Mouse (Mus musculus) lung, adult 2 months (tissue): ENCODE data around the gene Ptprn. TPM values are rescaled to one million over a fixed set of nuclear protein-coding genes. Genes with fewer than 3 reads are reported as not detected.

Experiments
- DNase-seq: peaks from one replicate; pipeline ENCODE4 v3.0.0; 2022
- H3K4me1 ChIP-seq: fragments of 200-500 bp; 2 replicates; pipeline ENCODE4 v1.6.1; 2011; ENCODE audit warnings: low read length; ENCODE audit not compliant: control insufficient read depth, insufficient read depth
- H3K4me3 ChIP-seq: fragments of 200-500 bp; replicated peaks from 2 replicates; pipeline ENCODE3; 2011; ENCODE audit warnings: low read depth, mild to moderate bottlenecking, control low read depth, low read length; ENCODE audit errors: extremely low read depth
- CTCF ChIP-seq: fragments of 200-500 bp; IDR thresholded peaks from 2 replicates; pipeline ENCODE4 v1.5.1; 2011; ENCODE audit warnings: mild to moderate bottlenecking, low read length, control low read depth; ENCODE audit not compliant: insufficient read depth
- POLR2A ChIP-seq: fragments of 200-500 bp; IDR thresholded peaks from 2 replicates; pipeline ENCODE4 v1.6.1; 2011; ENCODE audit warnings: low read depth, mild to moderate bottlenecking, control low read depth, low read length, borderline replicate concordance; ENCODE audit errors: extremely low read depth
- WGBS: fragments of 180-500 bp; shearing (Covaris S2); methylation state at CpG from one replicate; pipeline ENCODE4 v1.1.7; 2018; 5-methylcytosine and 5-hydroxymethylcytosine counted together
- polyA plus RNA-seq: library from polyadenylated mRNA; depleted of rRNA; stranded (reverse); fragments of >200 nt; gene quantifications from 2 replicates; pipeline ENCODE4 v1.2.3, GENCODE M21; 2012

The Ptprn gene
- polyA plus RNA-seq, 1 experiment: 2.1 TPM

DNA sequence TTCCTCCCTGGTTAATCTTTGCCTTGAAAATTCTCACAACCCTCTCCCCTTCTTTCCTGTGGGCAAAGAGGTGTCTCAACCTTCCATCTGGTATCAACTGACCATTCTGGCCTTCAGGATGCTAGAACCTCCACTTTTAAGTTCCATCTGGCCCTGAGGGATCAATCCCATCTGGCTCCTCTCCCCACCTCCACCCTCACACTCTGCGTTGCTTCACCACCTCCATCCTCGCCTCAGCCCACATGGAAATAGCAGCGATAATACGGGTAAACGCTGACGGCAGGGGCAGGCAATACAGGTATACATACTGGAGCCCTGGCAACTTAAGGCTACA is 46.4 kb downstream of the Ptprn start:
- WGBS: 1% methylated on average over 6 of the region's 6 CpGs

DNA sequence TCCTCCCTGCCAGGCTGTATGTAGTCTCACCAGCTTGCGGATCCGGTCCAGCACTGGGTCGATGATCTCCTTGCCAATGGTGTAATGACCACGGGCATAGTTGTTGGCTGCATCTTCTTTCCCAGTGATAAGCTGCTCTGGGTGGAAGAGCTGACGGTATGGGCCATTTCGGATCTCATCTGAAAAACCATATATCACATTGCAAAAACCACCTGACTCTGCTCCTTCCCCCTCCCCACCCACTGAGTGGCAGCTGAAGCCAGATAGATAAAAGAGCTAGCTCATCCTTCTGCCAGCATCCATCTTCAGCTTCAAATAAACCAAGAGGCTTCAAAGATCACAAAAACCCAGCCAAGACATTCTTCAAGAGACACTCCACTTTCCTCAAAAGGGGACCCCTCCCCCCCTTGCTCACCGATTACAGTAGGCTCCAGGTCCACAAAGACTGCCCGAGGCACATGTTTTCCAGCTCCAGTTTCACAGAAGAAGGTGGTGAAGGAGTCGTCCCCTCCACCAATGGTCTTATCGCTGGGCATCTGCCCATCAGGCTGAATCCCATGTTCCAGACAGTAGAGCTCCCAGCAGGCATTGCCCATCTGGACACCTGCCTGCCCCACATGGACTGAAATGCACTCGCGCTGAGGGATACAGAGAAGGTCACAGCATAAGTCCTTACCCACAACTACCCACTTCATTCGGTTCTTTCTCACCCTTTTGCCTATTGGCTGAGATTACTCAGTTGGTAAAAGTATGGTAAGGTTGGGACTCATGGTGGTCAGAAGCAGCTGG is 47.3 kb downstream of the Ptprn start:
- Histone ChIP-seq H3K4me1 (peaks cover 4% of the 10 kb centered on the region; the same call in 1 of the 2 replicates), H3K4me3 (no peak overlapping the region)
- no peak for TF ChIP-seq POLR2A
- TF ChIP-seq CTCF: no peak
- DNase-seq: no peak
- 61% methylated on average over 13 of the region's 13 CpGs for WGBS

More for the DNA sequence above, 46.4 kb downstream of the Ptprn start:
- no peak for DNase-seq
- H3K4me1 ChIP-seq: peaks cover 4% of the 10 kb centered on the region; the same call in 1 of the 2 replicates
- TF ChIP-seq CTCF (no peak), POLR2A (no peak)
- peak overlapping the region; percentile 69 for H3K4me3 ChIP-seq

DNA sequence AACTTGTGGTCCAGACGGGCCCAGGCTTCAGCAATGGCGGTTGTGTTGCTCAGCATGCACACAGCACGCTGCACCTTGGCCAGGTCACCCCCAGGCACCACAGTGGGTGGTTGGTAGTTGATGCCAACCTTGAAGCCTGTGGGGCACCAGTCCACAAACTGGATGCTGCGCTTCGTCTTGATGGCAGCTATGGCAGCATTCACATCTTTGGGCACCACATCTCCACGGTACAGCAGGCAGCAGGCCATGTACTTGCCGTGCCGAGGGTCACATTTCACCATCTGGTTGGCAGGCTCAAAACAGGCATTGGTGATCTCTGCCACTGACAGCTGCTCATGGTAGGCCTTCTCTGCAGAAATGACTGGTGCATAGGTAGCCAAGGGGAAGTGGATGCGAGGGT is 48.5 kb downstream of the Ptprn start:
- peak; percentile 20; the same call in 1 of the 2 replicates for TF ChIP-seq POLR2A
- TF ChIP-seq CTCF: no peak
- no peak overlapping the region for H3K4me3 ChIP-seq
- DNase-seq: no peak
- 88% methylated on average over 9 of the region's 9 CpGs for WGBS
- peaks cover 11% of the 10 kb centered on the region for H3K4me1 ChIP-seq

DNA sequence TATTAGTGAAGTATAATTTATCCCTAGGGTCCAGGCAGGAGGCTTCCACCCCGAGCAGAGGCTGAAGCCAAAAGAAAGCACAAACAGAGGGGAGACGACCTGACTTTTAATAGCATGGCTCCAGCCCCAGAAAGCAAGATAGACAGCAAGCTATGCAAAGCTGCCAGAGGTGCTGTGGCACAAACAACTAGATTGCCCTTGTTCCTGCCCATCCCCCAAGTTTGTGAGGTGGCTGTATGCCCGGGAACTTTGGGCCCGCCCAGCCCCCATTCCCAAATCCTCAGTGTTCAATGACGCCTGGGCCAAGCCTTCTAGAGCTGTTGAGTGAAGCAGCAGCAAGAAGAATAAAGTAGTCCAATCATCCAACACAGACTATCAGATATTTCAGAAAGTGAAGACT is 49.4 kb downstream of the Ptprn start:
- WGBS: 52% methylated on average over 5 of the region's 5 CpGs
- Histone ChIP-seq H3K4me1 (peaks cover 15% of the 10 kb centered on the region), H3K4me3 (no peak overlapping the region)
- no peak for DNase-seq
- no peak for TF ChIP-seq POLR2A
- no peak for TF ChIP-seq CTCF

DNA sequence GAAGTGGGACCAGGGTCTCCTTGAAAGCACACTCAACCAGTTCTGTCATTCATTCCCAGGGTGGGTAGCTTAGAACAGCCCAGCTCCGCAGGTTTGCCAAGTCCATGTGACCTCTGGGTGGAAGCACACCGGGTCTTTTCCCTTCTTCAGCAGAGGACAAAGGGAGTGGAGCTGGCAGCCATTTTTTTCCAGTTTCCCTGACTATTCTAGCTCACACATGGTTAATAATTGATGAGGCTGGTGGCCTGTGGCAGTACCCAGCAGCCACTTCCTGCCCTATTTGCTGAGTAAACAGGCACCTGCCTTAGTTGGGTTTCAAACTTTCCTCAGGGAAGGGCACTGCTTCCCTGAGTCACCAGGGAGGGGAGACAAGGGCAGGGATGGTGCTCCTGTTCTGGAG is 49.9 kb downstream of the Ptprn start:
- peaks cover 13% of the 10 kb centered on the region for H3K4me1 ChIP-seq
- WGBS: 58% methylated on average over 2 of the region's 2 CpGs
- no peak for DNase-seq
- TF ChIP-seq CTCF: no peak
- no peak for TF ChIP-seq POLR2A
- no peak overlapping the region for H3K4me3 ChIP-seq

DNA sequence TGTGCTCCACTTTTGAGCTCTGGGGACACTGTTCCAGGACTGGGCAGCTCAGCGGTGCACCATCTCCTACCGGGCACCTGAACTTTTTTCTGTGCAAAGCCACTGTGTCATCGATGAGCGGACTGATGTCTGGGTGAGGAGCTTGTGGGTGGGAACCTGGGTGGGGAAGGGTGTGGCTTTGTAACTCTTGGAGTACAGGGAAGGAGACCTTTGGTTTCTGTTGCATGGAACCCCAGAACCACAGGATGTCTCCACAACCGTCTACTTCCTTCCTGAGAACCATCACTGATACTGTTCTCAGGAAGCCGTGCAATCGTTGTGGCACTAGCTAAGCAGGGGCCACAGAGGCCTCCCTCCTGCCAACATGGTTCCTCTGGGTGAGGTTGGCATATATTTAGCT is 51.2 kb downstream of the Ptprn start:
- WGBS: 64% methylated on average over 7 of the region's 7 CpGs
- DNase-seq: no peak
- Histone ChIP-seq H3K4me1 (peaks cover 16% of the 10 kb centered on the region), H3K4me3 (no peak overlapping the region)
- TF ChIP-seq CTCF (no peak), POLR2A (no peak)

DNA sequence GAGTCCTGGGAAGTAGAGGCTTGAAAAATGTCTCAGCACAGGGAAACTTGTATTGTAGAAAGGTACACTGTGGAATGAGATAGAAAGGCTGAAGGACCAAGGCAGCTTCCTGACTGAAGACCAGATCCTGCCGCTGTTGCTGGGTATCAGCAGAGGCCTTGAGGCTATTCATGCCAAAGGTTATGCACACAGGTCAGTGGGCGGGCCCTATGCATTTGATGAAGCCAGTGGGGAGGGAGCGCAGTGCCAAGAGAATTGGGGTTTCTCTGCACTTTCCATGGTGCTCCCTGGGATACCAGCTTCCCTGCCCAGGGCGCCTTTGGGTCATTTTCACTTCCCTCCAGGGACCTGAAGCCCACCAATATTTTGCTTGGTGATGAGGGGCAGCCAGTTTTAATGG is 51.8 kb downstream of the Ptprn start:
- no peak for TF ChIP-seq POLR2A
- TF ChIP-seq CTCF: no peak
- Histone ChIP-seq H3K4me1 (peaks cover 16% of the 10 kb centered on the region), H3K4me3 (no peak overlapping the region)
- no peak for DNase-seq
- WGBS: 75% methylated on average over 4 of the region's 4 CpGs

DNA sequence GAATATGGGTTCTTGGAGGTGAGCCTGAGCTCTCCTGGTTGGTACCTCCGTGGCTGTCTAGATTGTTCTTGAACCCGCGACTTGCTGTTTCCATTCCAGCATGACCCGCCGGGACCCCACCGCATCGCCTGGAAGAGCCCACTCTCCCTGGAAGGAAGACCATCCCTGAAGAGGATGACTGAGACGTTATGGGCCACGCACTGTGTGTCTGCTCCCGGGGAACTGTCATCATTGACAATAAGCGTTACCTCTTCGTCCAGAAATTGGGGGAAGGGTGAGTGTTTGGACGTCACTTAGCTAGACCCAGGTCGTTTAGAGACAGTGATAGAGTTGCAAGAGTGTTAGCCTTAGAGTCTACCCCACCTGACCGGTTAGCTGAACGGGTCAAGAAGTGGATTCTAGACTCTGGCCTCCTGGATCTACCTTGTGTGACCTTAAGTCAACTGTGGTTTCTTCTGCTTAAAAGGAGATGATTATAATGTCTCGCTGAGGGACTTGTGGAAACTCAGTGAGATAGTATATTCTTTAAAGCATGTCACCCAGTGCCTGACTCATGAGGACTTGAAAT is 53.1 kb downstream of the Ptprn start:
- no peak for TF ChIP-seq CTCF
- no peak for TF ChIP-seq POLR2A
- H3K4me1 ChIP-seq: peaks cover 13% of the 10 kb centered on the region
- 9% methylated on average over 17 of the region's 17 CpGs for WGBS
- no peak for DNase-seq
- H3K4me3 ChIP-seq: peak overlapping the region; percentile 92

DNA sequence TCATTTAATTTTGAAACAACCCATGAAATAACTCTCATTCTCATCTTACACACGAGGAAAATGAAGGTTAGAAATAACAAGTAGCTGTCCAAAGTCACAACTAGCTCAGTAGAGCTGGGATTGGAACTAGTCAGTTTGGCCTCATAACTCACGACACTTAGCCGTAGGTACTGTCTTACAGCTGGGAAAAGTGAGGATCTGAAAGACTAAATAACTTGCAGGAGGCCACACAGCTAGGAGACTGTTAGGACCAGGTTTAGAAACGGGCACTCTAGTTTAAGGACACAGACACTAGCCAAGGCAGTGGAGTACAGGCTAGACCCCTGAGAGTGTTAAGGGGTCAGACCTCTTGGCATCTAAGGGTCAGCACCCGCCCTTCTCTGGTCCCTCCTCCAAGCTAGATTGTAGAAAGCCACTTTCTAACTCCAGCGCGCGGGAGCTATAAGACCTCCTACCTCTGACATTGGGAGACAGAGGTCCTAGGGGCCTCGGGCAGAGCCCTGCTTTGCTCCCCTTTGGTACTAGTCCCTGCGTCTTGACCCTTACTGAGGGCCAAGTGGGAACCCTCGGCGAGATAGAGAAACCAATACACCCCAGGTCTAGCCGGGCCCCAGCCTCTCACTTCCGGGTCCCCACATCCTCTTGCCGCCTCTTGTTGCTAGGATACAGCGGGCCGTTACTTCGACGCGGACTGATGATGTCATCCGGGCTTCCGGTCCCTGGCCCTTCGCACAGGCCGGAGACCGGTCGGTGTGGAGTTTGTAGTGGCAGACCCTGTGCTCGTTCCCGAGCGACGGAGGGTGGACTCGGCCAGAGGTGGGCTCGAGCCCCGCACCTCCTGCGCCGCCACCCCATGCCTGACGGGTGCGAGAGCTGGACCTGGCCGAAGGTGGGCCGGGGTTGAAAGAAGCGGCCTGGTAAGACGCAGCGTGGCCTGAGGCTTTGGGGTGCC is 53.9 kb downstream of the Ptprn start, which contains the start of the genes Glb1l and Stk16:
Gene Glb1l (minus strand): TSS at position 678 of the 952 bp plus-strand sequence.
Gene Stk16 (plus strand): TSS at position 703 of the 952 bp plus-strand sequence.
- WGBS: 4% methylated on average over 42 of the region's 42 CpGs
- peaks cover 13% of the 10 kb centered on the region for H3K4me1 ChIP-seq
- peak; percentile 78; the same call in 1 of the 2 replicates for TF ChIP-seq POLR2A
- TF ChIP-seq CTCF: no peak
- peak within 1 kb of the TSS; percentile 92 for H3K4me3 ChIP-seq
- DNase-seq: peak; percentile 98
